Mouse (Mus musculus) megakaryocyte, embryonic 14.5 days (primary cell): Measurements from ENCODE around the gene Fadd.

Source experiments
- FLI1 ChIP-seq: IDR thresholded peaks from 2 replicates; pipeline ENCODE4 v1.6.1; 2012; ENCODE audit warnings: low read length, inconsistent platforms, mixed read lengths
- GATA1 ChIP-seq: IDR thresholded peaks from 3 replicates; pipeline ENCODE4 v1.6.1; 2012; ENCODE audit warnings: mixed read lengths, low read length, inconsistent platforms, borderline replicate concordance

GRCm38 (mm10) chr7:144569428-144569827 lies 12.8 kb downstream of the Fadd start:
- TF ChIP-seq GATA1 (no peak), FLI1 (no peak)
